Mouse (Mus musculus) CD4-positive helper T cell, adult 2 months (primary cell): ENCODE results near the gene Abcb9.
A peak's percentile ranks its signal among the peaks of the same experiment; 100 is the strongest.
"Not testable (repeated sequence)": the region's sequence is repeated elsewhere in the genome, so short reads cannot be mapped to it uniquely, and the experiment has no call there.

Experiments
- DNase-seq: peaks from one replicate; pipeline ENCODE4 v3.0.0-alpha.2; 2012; ENCODE audit warnings: low read depth, missing footprints, low spot score

Abcb9 gene

GRCm38 (mm10) chr5:124062037-124062824 is 33.4 kb downstream of the Abcb9 start:
- DNase-seq = no peak

GRCm38 (mm10) chr5:124059677-124060076 is 35.9 kb downstream of the Abcb9 start:
- DNase-seq = no peak

- DNase-seq = no peak
Measured at GRCm38 (mm10) chr5:124058749-124059148, 36.8 kb downstream of the Abcb9 start.

GRCm38 (mm10) chr5:124056956-124057355 is 38.6 kb downstream of the Abcb9 start:
- DNase-seq = no peak

- DNase-seq = no peak
Measured at GRCm38 (mm10) chr5:124056219-124056618, 39.4 kb downstream of the Abcb9 start.

- not testable (repeated sequence) for DNase-seq
Measured at GRCm38 (mm10) chr5:124052641-124053040, 43.0 kb downstream of the Abcb9 start.

- DNase-seq = peak; percentile 53
Measured at GRCm38 (mm10) chr5:124051899-124052491, 43.6 kb downstream of the Abcb9 start.

GRCm38 (mm10) chr5:124050095-124051050 is 45.2 kb downstream of the Abcb9 start:
- peak; percentile 57 for DNase-seq

GRCm38 (mm10) chr5:124049249-124050045 is 46.2 kb downstream of the Abcb9 start:
- DNase-seq = no peak

GRCm38 (mm10) chr5:124046741-124047401 is 48.7 kb downstream of the Abcb9 start:
- no peak for DNase-seq

- DNase-seq = no peak
Measured at GRCm38 (mm10) chr5:124045453-124046010, 50.1 kb downstream of the Abcb9 start.

GRCm38 (mm10) chr5:124043999-124044398 is 51.6 kb downstream of the Abcb9 start:
- no peak for DNase-seq

- no peak for DNase-seq
Measured at GRCm38 (mm10) chr5:124043212-124043978, 52.2 kb downstream of the Abcb9 start.

- no peak for DNase-seq
Measured at GRCm38 (mm10) chr5:124041097-124041496, 54.5 kb downstream of the Abcb9 start.

- no peak for DNase-seq
Measured at GRCm38 (mm10) chr5:124039602-124040001, 56.0 kb downstream of the Abcb9 start.

GRCm38 (mm10) chr5:124036836-124037235 is 58.8 kb downstream of the Abcb9 start:
- peak; percentile 68 for DNase-seq

GRCm38 (mm10) chr5:124036341-124036740 is 59.3 kb downstream of the Abcb9 start:
- DNase-seq = peak; percentile 80

GRCm38 (mm10) chr5:124035806-124036205 is 59.8 kb downstream of the Abcb9 start:
- peak; percentile 93 for DNase-seq

GRCm38 (mm10) chr5:124035406-124035805 is 60.2 kb downstream of the Abcb9 start:
- no peak for DNase-seq
